Mouse (Mus musculus) ES-Bruce4 (cell line): Measurements from ENCODE around the gene Armcx6. TPM values are rescaled to one million over a fixed set of nuclear protein-coding genes. Genes with fewer than 3 reads are reported as not detected.
A peak's percentile ranks its signal among the peaks of the same experiment; 100 is the strongest.
"Not testable (repeated sequence)": the region's sequence is repeated elsewhere in the genome, so short reads cannot be mapped to it uniquely, and the experiment has no call there.

ENCODE experiments used
- H3K27ac ChIP-seq: 2 replicates; pipeline ENCODE4 v1.5.1; 2012; ENCODE audit warnings: low read length, inconsistent platforms; ENCODE audit not compliant: insufficient read depth
- H3K27me3 ChIP-seq: 2 replicates; pipeline ENCODE4 v1.6.1; 2012; ENCODE audit warnings: mild to moderate bottlenecking, low read length, inconsistent platforms; ENCODE audit not compliant: control insufficient read depth, poor library complexity, insufficient read depth, severe bottlenecking
- H3K36me3 ChIP-seq: 2 replicates; pipeline ENCODE4 v1.6.1; 2012; ENCODE audit warnings: inconsistent platforms, mild to moderate bottlenecking, low read length, moderate library complexity; ENCODE audit not compliant: control insufficient read depth, poor library complexity, insufficient read depth, severe bottlenecking
- H3K4me1 ChIP-seq: one replicate; pipeline ENCODE4 v1.8.1; 2011; ENCODE audit warnings: low read length; ENCODE audit not compliant: control insufficient read depth, insufficient read depth
- H3K4me3 ChIP-seq: 2 replicates; pipeline ENCODE4 v1.5.1; 2011; ENCODE audit warnings: low read depth, mild to moderate bottlenecking, low read length
- H3K9ac ChIP-seq: 2 replicates; pipeline ENCODE4 v1.6.1; 2012; ENCODE audit warnings: low read depth, mild to moderate bottlenecking, inconsistent platforms; ENCODE audit not compliant: poor library complexity, severe bottlenecking
- H3K9me3 ChIP-seq: replicated peaks from 2 replicates; pipeline ENCODE4 v1.6.1; 2012; ENCODE audit warnings: mild to moderate bottlenecking, low read length, inconsistent platforms; ENCODE audit not compliant: control insufficient read depth, poor library complexity, insufficient read depth, severe bottlenecking
- CTCF ChIP-seq: IDR thresholded peaks from one replicate; pipeline ENCODE4 v1.8.1; 2011; ENCODE audit warnings: low read depth, low read length
- EP300 ChIP-seq: IDR thresholded peaks from 2 replicates; pipeline ENCODE4 v1.6.1; 2011; ENCODE audit warnings: low read depth, low read length; ENCODE audit not compliant: insufficient read depth
- POLR2A ChIP-seq: IDR thresholded peaks from one replicate; pipeline ENCODE4 v1.8.1; 2011; ENCODE audit warnings: low read length; ENCODE audit not compliant: insufficient read depth
- polyA plus RNA-seq: library from polyadenylated mRNA; stranded (reverse); fragments of >200 nt; gene quantifications from 2 replicates; pipeline ENCODE4 v1.2.4, GENCODE M21; 2011; ENCODE audit warnings: low read depth; ENCODE audit not compliant: missing spikeins, insufficient read depth, insufficient read length

The Armcx6 gene
- 2.8 and 4.4 TPM in 2 replicates for polyA plus RNA-seq

GRCm38 (mm10) chrX:134750764-134751592 is at the start of gene Armcx6:
Armcx6 (minus strand) TSS chrX:134751417.
- Histone ChIP-seq H3K27me3 (no peaks in the 10 kb centered on the region), H3K27ac (no peak within 1 kb of the TSS), H3K4me3 (peak within 1 kb of the TSS; percentile 73), H3K9ac (peak within 1 kb of the TSS; percentile 51), H3K36me3 (no peaks in the 10 kb centered on the region), H3K4me1 (no peaks in the 10 kb centered on the region), H3K9me3 (no peaks in the 10 kb centered on the region)
- TF ChIP-seq POLR2A = no peak
- TF ChIP-seq EP300 = no peak
- peak; percentile 8 for TF ChIP-seq CTCF

GRCm38 (mm10) chrX:134787728-134788127 is 36.5 kb upstream of the Armcx6 start:
- H3K9me3 ChIP-seq = no peaks in the 10 kb centered on the region
- no peak for TF ChIP-seq CTCF
- TF ChIP-seq POLR2A = no peak
- no peak for TF ChIP-seq EP300
- H3K27me3 ChIP-seq = no peaks in the 10 kb centered on the region

GRCm38 (mm10) chrX:134763428-134764198 is 12.4 kb upstream of the Armcx6 start:
- H3K9me3 ChIP-seq, H3K27me3 ChIP-seq, H3K4me3 ChIP-seq, H3K4me1 ChIP-seq, H3K36me3 ChIP-seq, H3K9ac ChIP-seq, H3K27ac ChIP-seq: not testable (repeated sequence)

More at GRCm38 (mm10) chrX:134787728-134788127, 36.5 kb upstream of the Armcx6 start:
- Histone ChIP-seq H3K4me3 (no peak overlapping the region), H3K4me1 (no peaks in the 10 kb centered on the region), H3K27ac (no peak overlapping the region), H3K9ac (no peak overlapping the region), H3K36me3 (no peaks in the 10 kb centered on the region)

- TF ChIP-seq POLR2A = no peak
- no peak for TF ChIP-seq CTCF
- no peak for TF ChIP-seq EP300
- Histone ChIP-seq H3K27ac (no peak overlapping the region), H3K9ac (peak overlapping the region; percentile 43), H3K4me1 (no peaks in the 10 kb centered on the region), H3K4me3 (peak overlapping the region; percentile 77), H3K36me3 (no peaks in the 10 kb centered on the region), H3K27me3 (no peaks in the 10 kb centered on the region), H3K9me3 (no peaks in the 10 kb centered on the region)
These were observed 6.2 kb upstream of the Armcx6 start for GRCm38 (mm10) chrX:134757293-134757995.

- H3K27ac ChIP-seq = no peak within 1 kb of the TSS
- H3K9ac ChIP-seq = peak within 1 kb of the TSS; percentile 43
- no peak for TF ChIP-seq EP300
- no peaks in the 10 kb centered on the region for H3K27me3 ChIP-seq
- H3K4me1 ChIP-seq = no peaks in the 10 kb centered on the region
- H3K36me3 ChIP-seq = no peaks in the 10 kb centered on the region
- H3K4me3 ChIP-seq = peak within 1 kb of the TSS; percentile 77
- no peaks in the 10 kb centered on the region for H3K9me3 ChIP-seq
These were observed 5.4 kb upstream of the Armcx6 start, which contains the start of gene Armcx3 for GRCm38 (mm10) chrX:134756434-134757292. Armcx3 (plus strand) TSS chrX:134756595.
